Mouse (Mus musculus): Measurements from ENCODE around the gene Pdzk1.

The Pdzk1 gene

GRCm38 (mm10) chr3:96836414-96836813 lies 7.3 kb downstream of the Pdzk1 start:
- DNase-seq (ENCODE audit: inconsistent ontology term) = no peak

- DNase-seq (ENCODE audit: inconsistent ontology term) = no peak
Measured at GRCm38 (mm10) chr3:96838996-96839645, 10.0 kb downstream of the Pdzk1 start.

GRCm38 (mm10) chr3:96845191-96845590 lies 16.1 kb downstream of the Pdzk1 start:
- DNase-seq (ENCODE audit: inconsistent ontology term) = no peak

- no peak for DNase-seq (ENCODE audit: inconsistent ontology term)
Measured at GRCm38 (mm10) chr3:96845806-96846205, 16.7 kb downstream of the Pdzk1 start.

- DNase-seq (ENCODE audit: inconsistent ontology term) = no peak
Measured at GRCm38 (mm10) chr3:96846985-96847384, 17.9 kb downstream of the Pdzk1 start.

- DNase-seq (ENCODE audit: inconsistent ontology term) = no peak
Measured at GRCm38 (mm10) chr3:96847661-96848060, 18.6 kb downstream of the Pdzk1 start.

GRCm38 (mm10) chr3:96848470-96848869 lies 19.4 kb downstream of the Pdzk1 start:
- DNase-seq (ENCODE audit: inconsistent ontology term) = no peak

GRCm38 (mm10) chr3:96849168-96849727 lies 20.2 kb downstream of the Pdzk1 start:
- DNase-seq (ENCODE audit: inconsistent ontology term) = no peak

GRCm38 (mm10) chr3:96852561-96852960 lies 23.5 kb downstream of the Pdzk1 start:
- DNase-seq (ENCODE audit: inconsistent ontology term) = no peak

- DNase-seq (ENCODE audit: inconsistent ontology term) = no peak
Measured at GRCm38 (mm10) chr3:96854376-96854775, 25.3 kb downstream of the Pdzk1 start.

- no peak for DNase-seq (ENCODE audit: inconsistent ontology term)
Measured at GRCm38 (mm10) chr3:96855833-96856232, 26.7 kb downstream of the Pdzk1 start.

- no peak for DNase-seq (ENCODE audit: inconsistent ontology term)
Measured at GRCm38 (mm10) chr3:96860498-96860897, 31.4 kb downstream of the Pdzk1 start.

- no peak for DNase-seq (ENCODE audit: inconsistent ontology term)
Measured at GRCm38 (mm10) chr3:96867863-96868262, 38.8 kb downstream of the Pdzk1 start.

GRCm38 (mm10) chr3:96868566-96868965 lies 39.5 kb downstream of the Pdzk1 start:
- no peak for DNase-seq (ENCODE audit: inconsistent ontology term)

- no peak for DNase-seq (ENCODE audit: inconsistent ontology term)
Measured at GRCm38 (mm10) chr3:96869091-96869490, 40.0 kb downstream of the Pdzk1 start.

GRCm38 (mm10) chr3:96870270-96870669 lies 41.2 kb downstream of the Pdzk1 start:
- DNase-seq (ENCODE audit: inconsistent ontology term) = no peak

GRCm38 (mm10) chr3:96871070-96871469 lies 42.0 kb downstream of the Pdzk1 start:
- no peak for DNase-seq (ENCODE audit: inconsistent ontology term)

GRCm38 (mm10) chr3:96872501-96872900 lies 43.4 kb downstream of the Pdzk1 start:
- no peak for DNase-seq (ENCODE audit: inconsistent ontology term)

- no peak for DNase-seq (ENCODE audit: inconsistent ontology term)
Measured at GRCm38 (mm10) chr3:96874808-96875571, 45.9 kb downstream of the Pdzk1 start.

- DNase-seq (ENCODE audit: inconsistent ontology term) = no peak
Measured at GRCm38 (mm10) chr3:96879536-96879935, 50.5 kb downstream of the Pdzk1 start.

- DNase-seq (ENCODE audit: inconsistent ontology term) = no peak
Measured at GRCm38 (mm10) chr3:96880385-96880784, 51.3 kb downstream of the Pdzk1 start.

GRCm38 (mm10) chr3:96881557-96881956 lies 52.5 kb downstream of the Pdzk1 start:
- no peak for DNase-seq (ENCODE audit: inconsistent ontology term)
